Mouse (Mus musculus): ENCODE results near the gene Gm10282.

The Gm10282 gene

GRCm38 (mm10) chr8:72323131-72323725 lies 18.2 kb upstream of the Gm10282 start:
- DNase-seq (ENCODE audit: low spot score in 2 of 2) = no peak

- no peak for DNase-seq (ENCODE audit: low spot score in 2 of 2)
Observed at GRCm38 (mm10) chr8:72322471-72322889, 17.4 kb upstream of the Gm10282 start.

DNA sequence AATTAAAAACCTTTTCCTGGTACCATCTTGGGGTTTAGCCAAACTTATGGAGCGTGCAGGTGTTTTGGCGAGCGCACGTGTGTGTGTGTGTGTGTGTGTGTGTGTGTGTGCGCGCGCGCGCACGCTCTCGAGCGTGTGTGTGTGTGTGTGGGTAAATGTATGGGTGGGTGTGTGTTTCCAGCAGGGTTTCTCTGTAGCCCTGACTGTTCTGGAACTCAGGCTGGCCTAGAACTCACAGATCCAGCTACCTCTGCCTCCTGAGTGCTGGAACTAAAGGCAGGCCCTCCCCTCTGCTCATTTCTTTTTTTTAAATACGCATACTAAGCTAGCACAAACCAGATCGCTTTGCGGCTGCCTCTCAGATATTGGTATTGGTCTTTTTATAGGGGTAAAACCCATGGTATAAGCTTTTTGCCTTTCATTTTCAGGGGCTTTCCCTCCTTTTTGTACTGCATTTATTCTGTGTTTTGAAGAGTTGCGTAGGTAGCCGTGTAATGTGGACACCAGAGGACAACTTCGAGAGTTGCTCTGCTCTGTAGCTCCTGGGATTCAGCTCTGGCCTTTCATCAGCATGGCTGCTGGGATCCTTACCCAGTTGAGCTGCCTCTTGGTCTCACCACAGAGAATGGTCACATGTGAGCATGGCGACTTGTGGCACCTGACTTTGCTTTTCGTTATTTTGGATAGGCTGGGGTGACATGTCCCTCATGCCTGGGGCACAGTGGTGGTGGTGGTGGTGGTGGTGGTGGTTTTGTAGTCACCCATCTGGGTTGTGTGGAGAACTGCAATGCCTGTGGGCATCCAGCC lies 16.8 kb upstream of the Gm10282 start:
- no peak for DNase-seq (ENCODE audit: low spot score in 2 of 2)

GRCm38 (mm10) chr8:72320803-72321583 lies 15.9 kb upstream of the Gm10282 start:
- DNase-seq (ENCODE audit: low spot score in 2 of 2) = no peak

GRCm38 (mm10) chr8:72319921-72320802 lies 15.1 kb upstream of the Gm10282 start:
- DNase-seq (ENCODE audit: low spot score in 2 of 2) = peak; percentile 37 to 48

DNA sequence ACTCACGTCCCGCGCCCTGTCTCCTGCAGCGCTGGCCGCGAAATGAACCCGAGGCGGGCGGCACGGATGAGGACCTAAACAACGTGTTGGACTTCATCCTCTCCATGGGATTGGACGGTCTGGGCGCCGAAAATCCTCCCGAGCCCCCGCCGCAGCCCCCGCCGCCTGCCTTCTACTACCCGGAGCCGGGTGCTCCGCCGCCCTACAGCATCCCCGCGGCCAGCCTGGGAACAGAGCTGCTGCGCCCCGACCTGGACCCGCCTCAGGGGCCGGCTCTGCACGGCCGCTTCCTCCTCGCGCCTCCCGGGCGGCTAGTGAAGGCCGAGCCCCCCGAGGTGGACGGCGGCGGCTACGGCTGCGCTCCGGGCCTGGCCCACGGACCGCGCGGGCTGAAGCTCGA lies 14.3 kb upstream of the Gm10282 start:
- DNase-seq (ENCODE audit: low spot score in 2 of 2) = peak in 1 of 2 experiments; percentile 40

DNA sequence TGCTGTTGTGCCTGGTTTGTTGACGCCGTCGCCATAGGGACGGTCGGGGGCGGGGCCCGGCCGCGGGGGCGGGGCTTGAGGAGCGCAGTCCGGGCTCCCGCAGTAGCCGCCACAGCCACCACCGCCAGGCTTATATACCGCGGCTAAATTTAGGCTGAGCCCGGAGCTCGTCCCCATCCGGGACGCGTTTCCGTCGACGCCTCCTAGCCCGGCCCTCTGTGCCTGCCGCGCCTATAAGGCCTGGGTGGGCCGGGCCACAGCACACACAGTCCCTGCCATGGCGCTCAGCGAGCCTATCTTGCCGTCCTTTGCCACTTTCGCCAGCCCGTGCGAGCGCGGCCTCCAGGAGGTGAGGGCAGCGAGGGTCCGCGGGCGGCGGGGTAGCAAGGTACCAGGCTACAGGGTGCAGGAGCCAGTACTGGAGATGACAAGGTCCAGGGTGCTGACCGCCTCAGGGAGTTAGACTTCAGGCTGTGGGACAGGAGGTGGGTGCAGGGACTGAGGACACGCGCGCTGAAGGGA lies 13.8 kb upstream of the Gm10282 start, which contains the start of gene Klf2:
Gene Klf2, plus strand, starts transcription at position 233 of the 522 bp plus-strand sequence.
- peak; percentile 95 to 96 for DNase-seq (ENCODE audit: low spot score in 2 of 2)

GRCm38 (mm10) chr8:72317741-72318301 lies 12.8 kb upstream of the Gm10282 start:
- DNase-seq (ENCODE audit: low spot score in 2 of 2) = no peak

DNA sequence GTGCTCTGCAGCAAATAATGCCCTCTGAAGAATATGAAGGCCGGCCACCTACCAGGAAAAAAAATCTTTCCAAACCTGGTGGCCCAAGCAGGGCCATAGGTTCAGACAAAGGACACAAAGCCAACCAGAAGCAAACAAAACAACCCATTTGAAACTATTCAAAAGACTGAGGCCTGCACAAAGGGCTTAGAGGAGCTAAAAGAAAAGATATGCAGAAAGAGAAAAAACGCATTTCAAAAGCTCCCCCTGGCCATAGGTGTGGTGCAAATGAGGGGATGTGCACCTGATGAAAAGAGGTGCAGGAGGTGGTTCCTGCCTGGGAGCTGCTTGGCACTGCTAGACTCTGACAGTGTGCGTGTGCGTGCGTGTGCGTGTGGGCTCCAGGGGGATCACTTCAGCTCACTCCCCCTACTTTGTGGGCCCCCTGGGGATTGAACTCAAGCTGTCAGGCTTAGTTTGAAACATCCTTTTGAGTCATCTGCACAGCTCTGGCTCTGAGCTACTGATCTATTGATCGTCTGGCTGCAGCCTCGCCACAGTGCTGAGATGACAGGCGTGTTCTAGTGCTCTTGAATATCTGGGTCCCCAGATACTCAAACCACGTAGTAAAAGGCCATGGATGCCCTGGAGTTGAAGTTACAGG lies 11.1 kb upstream of the Gm10282 start:
- no peak for DNase-seq (ENCODE audit: low spot score in 2 of 2)

GRCm38 (mm10) chr8:72312926-72313518 lies 8.0 kb upstream of the Gm10282 start:
- no peak for DNase-seq (ENCODE audit: low spot score in 2 of 2)

- DNase-seq (ENCODE audit: low spot score in 2 of 2) = peak; percentile 70 to 72
Observed at GRCm38 (mm10) chr8:72310849-72311506, 5.9 kb upstream of the Gm10282 start.

DNA sequence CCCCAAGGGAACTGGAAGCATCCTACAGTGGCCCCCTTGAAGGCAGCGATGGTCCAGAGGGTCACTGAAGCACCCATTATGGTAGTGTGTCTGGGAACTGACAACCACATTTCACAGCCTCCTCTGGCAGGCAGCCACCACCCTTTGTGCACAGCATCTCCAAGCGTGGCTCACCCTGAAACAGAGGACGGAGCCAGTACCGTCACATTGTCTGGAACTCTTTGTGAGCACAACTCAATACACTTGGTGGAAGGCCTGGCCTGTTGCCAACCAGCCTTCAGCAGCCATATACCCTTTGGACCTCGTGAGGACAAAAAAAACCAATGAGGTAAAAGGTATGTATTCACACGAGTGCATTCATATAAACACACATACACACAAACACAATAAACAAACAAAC lies 3.2 kb upstream of the Gm10282 start:
- DNase-seq (ENCODE audit: low spot score in 2 of 2) = peak in 1 of 2 experiments; percentile 36

DNA sequence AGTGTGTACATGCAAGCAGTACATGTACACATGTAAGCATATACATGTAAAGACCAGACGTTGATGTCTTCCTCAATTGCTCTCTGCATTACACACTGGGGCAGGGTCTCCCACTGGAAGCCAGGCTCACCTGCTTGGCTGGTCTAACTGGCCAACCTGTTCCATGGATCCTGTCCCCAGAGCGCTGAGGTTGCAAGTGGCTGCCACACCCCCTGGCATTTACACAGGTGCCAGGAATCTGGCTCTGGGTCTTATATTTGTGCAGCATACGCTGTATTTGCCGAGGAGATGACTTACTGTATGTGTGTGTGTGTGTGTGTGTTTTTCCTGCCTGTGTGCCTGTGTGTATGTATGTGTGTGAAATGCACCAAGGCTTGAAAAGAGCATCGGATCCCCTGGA lies 1.9 kb upstream of the Gm10282 start:
- no peak for DNase-seq (ENCODE audit: low spot score in 2 of 2)

DNA sequence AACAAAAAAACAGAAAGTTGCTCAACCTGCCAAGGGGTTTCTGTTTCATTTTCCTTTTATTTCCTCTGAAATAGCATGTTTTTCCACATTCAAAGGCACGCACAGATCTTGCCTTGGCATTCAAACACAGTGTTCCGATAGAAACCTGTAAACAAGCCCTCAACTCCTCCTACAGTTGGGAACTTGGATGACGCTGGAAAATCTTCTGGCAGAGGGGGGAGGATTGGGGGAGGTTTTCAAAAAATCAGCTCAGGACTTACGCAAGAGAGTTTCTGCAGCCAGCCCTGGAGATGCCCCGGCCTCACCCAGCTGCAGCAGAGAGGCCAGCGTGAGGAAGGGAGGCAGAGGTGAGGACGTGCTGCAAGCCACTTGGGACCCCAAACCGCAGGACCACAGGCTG lies 1.4 kb downstream of the Gm10282 start:
- no peak for DNase-seq (ENCODE audit: low spot score in 2 of 2)

DNA sequence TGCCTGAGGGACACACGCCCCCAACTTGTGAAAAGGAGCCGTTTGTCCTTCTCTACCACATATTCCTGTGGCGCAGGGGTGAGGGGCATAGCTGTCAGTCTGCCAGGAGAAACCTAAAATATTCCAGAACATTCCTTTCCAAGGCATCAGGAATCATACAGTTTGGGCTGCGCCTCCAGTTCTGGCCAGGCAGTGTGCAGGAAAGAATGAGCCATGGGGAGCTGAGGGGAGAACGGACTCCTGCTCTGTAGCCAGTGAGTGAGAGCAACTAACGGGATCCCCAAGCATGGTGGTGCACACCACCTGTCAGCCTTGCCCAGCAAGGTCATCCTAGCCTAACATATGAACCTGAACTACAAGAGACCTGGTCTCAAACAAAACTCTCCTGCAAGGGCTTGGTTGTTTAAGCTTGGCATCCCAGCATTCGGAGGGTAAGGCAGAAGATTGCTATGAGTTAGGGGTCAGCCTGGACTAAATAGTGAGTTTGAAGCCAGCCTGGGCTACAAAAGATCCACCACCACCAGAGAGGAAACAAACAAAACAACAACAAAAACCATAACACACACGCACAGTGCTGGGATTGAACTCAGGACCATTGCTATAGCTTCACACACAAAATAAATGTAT lies 2.0 kb downstream of the Gm10282 start:
- DNase-seq (ENCODE audit: low spot score in 2 of 2) = no peak

- DNase-seq (ENCODE audit: low spot score in 2 of 2) = no peak
Observed at GRCm38 (mm10) chr8:72301497-72301896, 3.6 kb downstream of the Gm10282 start.

- no peak for DNase-seq (ENCODE audit: low spot score in 2 of 2)
Observed at GRCm38 (mm10) chr8:72300654-72301400, 4.2 kb downstream of the Gm10282 start.

- DNase-seq (ENCODE audit: low spot score in 2 of 2) = no peak
Observed at GRCm38 (mm10) chr8:72298928-72299327, 6.1 kb downstream of the Gm10282 start.

All from right cerebral cortex, postnatal 10 days (tissue).